Mouse (Mus musculus): Measurements from ENCODE around the gene Ddit4.

DNA sequence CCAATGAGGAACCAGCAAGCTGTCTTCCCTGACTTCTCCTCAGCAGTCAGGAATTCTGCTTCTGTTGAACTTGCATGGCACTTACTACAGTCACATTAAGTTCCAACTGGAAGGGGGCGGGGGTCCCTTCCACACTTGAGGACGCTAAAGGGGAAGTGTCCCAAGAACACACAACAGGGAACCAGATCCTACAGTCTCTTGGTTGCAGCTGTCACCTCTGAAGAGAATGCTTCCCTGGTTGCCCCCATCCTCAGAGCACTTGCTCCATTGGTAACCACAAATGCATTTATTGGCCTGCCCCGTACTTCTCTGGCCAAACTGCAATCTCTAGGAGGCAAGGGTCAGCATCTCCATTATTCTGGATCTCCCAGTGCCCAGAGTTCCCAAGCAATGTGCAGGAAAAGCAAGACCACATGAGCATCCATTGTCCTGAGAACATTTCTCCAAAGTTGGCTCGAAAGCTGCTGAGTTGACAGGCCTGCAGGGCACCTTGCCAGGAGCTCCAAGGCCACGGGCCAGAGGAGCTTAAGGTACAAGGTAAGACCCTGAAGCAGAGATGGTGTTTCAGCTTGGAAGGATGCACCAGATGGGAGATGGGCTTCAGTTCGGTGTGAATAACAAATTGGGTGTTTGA is 15.8 kb upstream of the Ddit4 start:
- TF ChIP-seq POLR2A (IDR thresholded peaks at IDR 0.05; ENCODE audit: borderline replicate concordance, control insufficient read depth, low read depth, low read length), result no peak
- TF ChIP-seq CTCF (IDR thresholded peaks at IDR 0.05; ENCODE audit: control insufficient read depth, insufficient read depth, low read length), result no peak

All from bone marrow, adult 2 months (tissue).